Mouse (Mus musculus) neural tube, embryonic 13.5 days (tissue): ENCODE measurements at regions not wholly inside any gene's neighbourhood (a gene's known extent, or its start where the extent isn't known, plus 50 kb on each side); places are given as distances from the start of the nearest gene placed in this dataset.
A peak's percentile ranks its signal among the peaks of the same experiment; 100 is the strongest.

ENCODE experiments used
- ATAC-seq: fragments of 200-750 bp; cut with Nextera tagmentation; 2 replicates; pipeline ENCODE4 v1.8.0; 2017; ENCODE audit warnings: low read depth, mild to moderate bottlenecking, moderate TSS enrichment, moderate library complexity
- H3K27ac ChIP-seq: fragments of 300-500 bp; sonication (generic); replicated peaks from 2 replicates; pipeline ENCODE4 v1.5.1; 2015; ENCODE audit warnings: moderate library complexity, mild to moderate bottlenecking, inconsistent platforms
- H3K27me3 ChIP-seq: fragments of 300-500 bp; sonication (generic); 2 replicates; pipeline ENCODE4 v1.6.1; 2015; ENCODE audit warnings: mild to moderate bottlenecking, inconsistent platforms
- H3K36me3 ChIP-seq: fragments of 300-500 bp; sonication (generic); 2 replicates; pipeline ENCODE4 v1.6.1; 2015; ENCODE audit warnings: mild to moderate bottlenecking, inconsistent platforms
- H3K4me1 ChIP-seq: fragments of 300-500 bp; sonication (generic); replicated peaks from 2 replicates; pipeline ENCODE4 v1.6.1; 2015; ENCODE audit warnings: inconsistent platforms
- H3K4me2 ChIP-seq: fragments of 300-500 bp; sonication (generic); 2 replicates; pipeline ENCODE4 v1.6.1; 2015; ENCODE audit warnings: inconsistent platforms, mild to moderate bottlenecking, moderate library complexity
- H3K4me3 ChIP-seq: fragments of 300-500 bp; sonication (generic); 2 replicates; pipeline ENCODE4 v1.5.1; 2015; ENCODE audit warnings: mild to moderate bottlenecking, inconsistent platforms
- H3K9ac ChIP-seq: fragments of 300-500 bp; sonication (generic); 2 replicates; pipeline ENCODE4 v1.6.1; 2015; ENCODE audit warnings: moderate library complexity, mild to moderate bottlenecking, inconsistent platforms
- H3K9me3 ChIP-seq: fragments of 300-500 bp; sonication (generic); 2 replicates; pipeline ENCODE4 v1.6.1; 2016; ENCODE audit warnings: inconsistent platforms
- WGBS: fragments of 180-500 bp; shearing (Covaris S2); methylation state at CpG from one replicate; pipeline ENCODE4 v1.1.7; 2015; 5-methylcytosine and 5-hydroxymethylcytosine counted together

DNA sequence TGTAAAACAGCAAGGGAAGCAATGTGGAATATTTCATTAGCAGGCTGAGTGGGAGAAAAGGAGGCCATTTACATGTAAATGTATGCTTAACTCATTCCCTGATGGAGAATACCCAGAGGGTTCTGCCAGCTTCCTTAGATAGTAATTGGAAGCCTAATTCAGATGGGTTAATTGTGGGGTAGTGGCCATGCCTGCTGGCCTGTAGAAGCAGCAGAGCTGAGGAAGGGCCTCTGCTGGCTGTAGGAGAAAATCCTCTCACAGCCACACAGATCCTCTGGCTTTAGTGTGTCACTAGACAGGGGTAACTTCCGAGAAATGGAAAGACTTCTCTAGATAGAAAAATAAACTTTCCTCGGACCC, 1588.7 kb upstream of the Got2 start:
- 58% methylated on average over 2 of the region's 2 CpGs for WGBS

DNA sequence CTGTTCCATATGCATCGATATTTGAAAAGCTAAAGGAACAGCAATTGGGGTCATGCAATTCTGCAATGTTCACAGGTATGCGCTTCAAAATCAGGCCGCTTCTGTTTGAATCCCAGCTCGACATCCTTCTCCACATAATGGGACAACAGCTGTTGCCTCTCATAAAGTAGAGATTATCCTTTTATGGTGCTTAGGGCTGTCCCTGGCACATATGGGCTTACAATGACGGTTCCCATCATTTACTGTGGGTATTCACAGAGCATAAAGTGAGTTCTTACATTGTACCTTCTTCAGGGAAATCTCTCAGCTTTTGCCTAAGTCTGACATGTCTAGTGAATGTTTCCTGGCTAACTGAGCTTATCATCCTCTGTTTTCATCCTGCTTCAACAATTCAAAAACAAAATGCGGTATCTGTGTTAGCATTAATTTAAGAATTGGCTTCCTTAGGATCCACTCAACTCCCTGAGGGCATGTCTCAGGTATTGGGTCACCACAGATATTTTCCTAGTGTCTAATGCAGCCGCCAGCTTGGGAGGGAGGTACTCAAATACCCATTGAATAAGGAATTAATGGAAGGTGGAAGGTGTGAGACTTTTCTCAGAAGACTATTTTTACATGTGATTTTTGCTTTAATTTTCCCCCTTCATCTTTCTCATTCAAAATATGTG, 1588.2 kb upstream of the Got2 start:
- ATAC-seq: peak; percentile 65; the same call in 1 of the 2 replicates
- Histone ChIP-seq H3K4me1 (peaks cover 19% of the 10 kb centered on the region), H3K36me3 (no peaks in the 10 kb centered on the region), H3K27ac (peak overlapping the region; percentile 35), H3K9me3 (no peaks in the 10 kb centered on the region), H3K4me3 (no peak overlapping the region), H3K9ac (no peak overlapping the region), H3K4me2 (no peak overlapping the region), H3K27me3 (no peaks in the 10 kb centered on the region)
- 51% methylated on average over 7 of the region's 7 CpGs for WGBS

More for the DNA sequence above, 1588.7 kb upstream of the Got2 start:
- H3K27ac ChIP-seq: peak overlapping the region; percentile 35
- ATAC-seq: peak; percentile 84
- H3K4me2 ChIP-seq: no peak overlapping the region
- no peaks in the 10 kb centered on the region for H3K36me3 ChIP-seq
- H3K9me3 ChIP-seq: no peaks in the 10 kb centered on the region
- no peak overlapping the region for H3K4me3 ChIP-seq
- no peaks in the 10 kb centered on the region for H3K27me3 ChIP-seq
- no peak overlapping the region for H3K9ac ChIP-seq
- H3K4me1 ChIP-seq: peaks cover 19% of the 10 kb centered on the region

DNA sequence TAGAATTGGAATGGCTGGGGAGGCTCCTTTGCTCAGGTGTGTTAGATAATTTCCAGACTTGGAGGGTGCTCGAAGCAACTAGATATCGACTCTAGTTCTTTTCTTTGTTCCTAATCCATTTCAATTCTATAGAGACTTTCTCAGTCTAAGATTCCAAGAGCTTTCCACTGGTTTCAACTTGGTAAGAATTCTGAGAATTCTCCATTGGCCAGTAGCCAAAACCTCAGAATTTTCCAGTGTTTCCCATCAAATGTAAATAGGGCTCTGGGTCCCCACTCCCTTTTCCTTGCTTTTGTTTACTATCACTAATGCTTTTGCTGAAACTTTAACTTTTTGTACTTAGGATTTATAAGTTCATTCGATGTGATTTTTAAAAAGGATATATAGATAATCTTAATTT, 1585.0 kb upstream of the Got2 start:
- Histone ChIP-seq H3K27ac (no peak overlapping the region), H3K9ac (no peak overlapping the region), H3K27me3 (no peaks in the 10 kb centered on the region), H3K9me3 (no peaks in the 10 kb centered on the region), H3K4me3 (no peak overlapping the region), H3K36me3 (no peaks in the 10 kb centered on the region), H3K4me1 (peaks cover 19% of the 10 kb centered on the region), H3K4me2 (no peak overlapping the region)
- no peak for ATAC-seq
- 92% methylated on average over 3 of the region's 3 CpGs for WGBS

DNA sequence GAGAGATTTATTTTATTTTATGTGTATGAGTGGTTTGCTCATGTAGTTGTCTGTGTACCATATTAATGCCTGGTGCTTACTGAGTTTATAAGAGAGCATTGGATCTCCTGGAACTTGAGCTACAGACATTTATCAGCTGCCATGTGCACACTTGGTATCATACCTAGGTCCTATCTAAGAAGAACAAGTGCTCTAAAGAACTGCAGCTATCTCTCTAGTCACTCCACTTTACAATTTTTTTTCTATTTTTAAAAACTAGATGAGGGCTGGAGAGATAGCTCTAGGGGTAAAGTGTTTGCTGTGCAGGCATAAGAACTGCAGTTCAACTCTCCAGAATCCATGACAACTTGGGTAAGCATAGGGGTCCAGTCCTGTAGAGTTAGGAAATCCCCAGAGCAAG, 1573.1 kb upstream of the Got2 start:
- Histone ChIP-seq H3K27ac (no peak overlapping the region), H3K4me3 (no peak overlapping the region), H3K9ac (no peak overlapping the region), H3K9me3 (no peaks in the 10 kb centered on the region), H3K4me2 (no peak overlapping the region), H3K27me3 (no peaks in the 10 kb centered on the region), H3K36me3 (no peaks in the 10 kb centered on the region), H3K4me1 (no peaks in the 10 kb centered on the region)
- no peak for ATAC-seq

DNA sequence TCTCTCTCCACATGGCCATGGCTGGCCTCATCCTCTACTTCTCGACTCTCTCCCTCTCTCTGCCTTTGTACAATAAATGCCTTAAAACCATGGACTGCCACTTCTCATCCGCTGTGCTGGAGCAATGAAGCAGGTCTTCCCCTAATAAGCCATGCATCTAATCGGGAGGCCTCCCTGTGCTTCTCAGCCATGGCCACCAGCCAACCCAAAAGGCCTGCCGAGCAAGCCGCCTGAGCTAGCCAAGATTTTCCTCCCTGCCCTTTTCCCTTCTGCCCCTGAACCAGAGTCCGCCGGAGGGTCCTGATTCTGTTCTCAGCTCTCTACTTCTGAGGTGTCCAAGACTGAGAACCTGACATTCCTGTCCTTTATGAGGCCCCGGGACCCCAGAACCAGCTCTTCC, 1559.3 kb upstream of the Got2 start:
- H3K4me3 ChIP-seq: no peak overlapping the region
- H3K9me3 ChIP-seq: no peaks in the 10 kb centered on the region
- H3K27ac ChIP-seq: no peak overlapping the region
- 95% methylated on average over 8 of the region's 8 CpGs for WGBS
- no peaks in the 10 kb centered on the region for H3K4me1 ChIP-seq
- H3K9ac ChIP-seq: no peak overlapping the region
- no peak for ATAC-seq
- H3K27me3 ChIP-seq: no peaks in the 10 kb centered on the region
- no peak overlapping the region for H3K4me2 ChIP-seq
- H3K36me3 ChIP-seq: no peaks in the 10 kb centered on the region

DNA sequence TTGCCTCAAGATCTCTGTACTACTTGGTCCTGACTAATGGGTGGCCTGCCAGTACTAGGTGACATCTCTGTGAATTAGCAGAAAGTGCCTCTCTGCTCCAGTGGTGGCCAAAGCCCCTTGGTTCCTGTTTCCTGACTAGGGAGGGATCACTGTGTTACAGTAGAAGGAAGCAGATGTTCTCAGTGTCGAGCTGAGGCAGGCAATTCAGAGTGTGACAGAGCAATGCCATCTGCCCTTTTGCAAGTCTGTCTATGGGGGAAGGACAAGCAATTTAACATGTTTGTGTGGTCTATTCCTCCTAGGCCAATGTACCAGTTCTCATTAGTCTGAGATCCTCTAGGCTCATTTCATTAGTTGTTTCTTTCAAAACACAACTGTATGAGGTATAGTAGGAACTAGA, 1553.1 kb upstream of the Got2 start:
- Histone ChIP-seq H3K27me3 (no peaks in the 10 kb centered on the region), H3K4me2 (no peak overlapping the region), H3K9ac (no peak overlapping the region), H3K4me1 (no peaks in the 10 kb centered on the region), H3K36me3 (no peaks in the 10 kb centered on the region), H3K4me3 (no peak overlapping the region), H3K27ac (no peak overlapping the region), H3K9me3 (no peaks in the 10 kb centered on the region)
- ATAC-seq: no peak
- 48% methylated on average over 1 of the region's 1 CpGs for WGBS

DNA sequence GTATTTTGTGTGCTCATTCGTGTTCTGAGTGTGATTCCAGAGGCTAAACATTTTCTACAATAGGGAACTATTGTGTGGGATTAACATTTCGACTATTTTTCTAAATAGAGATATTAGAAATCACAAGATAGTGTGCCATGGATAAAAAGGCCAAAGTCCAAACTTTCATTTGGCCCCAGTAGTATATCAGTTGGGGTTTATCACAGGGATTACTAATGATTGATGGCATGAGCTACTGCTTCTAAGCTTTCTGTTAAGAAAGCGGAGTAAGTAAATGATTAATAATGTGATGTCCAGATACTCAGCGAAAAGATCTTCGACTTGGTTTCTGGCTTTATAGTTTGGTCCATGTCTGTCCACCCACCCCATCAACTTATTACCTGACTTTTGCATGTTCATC, 1545.2 kb upstream of the Got2 start:
- H3K27me3 ChIP-seq: no peaks in the 10 kb centered on the region
- H3K9ac ChIP-seq: no peak overlapping the region
- no peaks in the 10 kb centered on the region for H3K4me1 ChIP-seq
- H3K4me2 ChIP-seq: no peak overlapping the region
- 90% methylated on average over 5 of the region's 5 CpGs for WGBS
- no peak overlapping the region for H3K27ac ChIP-seq
- H3K36me3 ChIP-seq: no peaks in the 10 kb centered on the region
- H3K4me3 ChIP-seq: no peak overlapping the region
- no peak for ATAC-seq
- H3K9me3 ChIP-seq: no peaks in the 10 kb centered on the region

DNA sequence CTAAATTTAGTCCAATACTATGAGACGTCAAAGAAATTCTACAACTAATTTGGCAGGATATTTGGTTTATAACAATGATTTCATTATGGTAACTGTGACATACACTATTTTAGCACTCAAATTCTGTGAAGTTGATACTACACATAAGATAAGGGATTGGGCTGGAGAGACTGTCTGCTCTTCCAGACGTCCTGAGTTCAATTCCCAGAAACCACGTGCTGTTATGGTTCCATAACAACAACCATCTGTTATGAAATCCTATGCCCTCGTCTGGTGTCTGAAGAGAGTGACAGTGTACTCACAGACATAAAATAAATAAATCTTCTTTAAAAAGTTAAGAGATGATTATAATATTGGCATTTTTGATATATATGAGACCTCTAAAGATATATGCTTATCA, 1543.1 kb upstream of the Got2 start:
- H3K9ac ChIP-seq: no peak overlapping the region
- no peaks in the 10 kb centered on the region for H3K27me3 ChIP-seq
- 81% methylated on average over 4 of the region's 4 CpGs for WGBS
- no peaks in the 10 kb centered on the region for H3K9me3 ChIP-seq
- no peak overlapping the region for H3K27ac ChIP-seq
- no peak for ATAC-seq
- H3K4me1 ChIP-seq: no peaks in the 10 kb centered on the region
- no peak overlapping the region for H3K4me3 ChIP-seq
- H3K4me2 ChIP-seq: no peak overlapping the region
- no peaks in the 10 kb centered on the region for H3K36me3 ChIP-seq

DNA sequence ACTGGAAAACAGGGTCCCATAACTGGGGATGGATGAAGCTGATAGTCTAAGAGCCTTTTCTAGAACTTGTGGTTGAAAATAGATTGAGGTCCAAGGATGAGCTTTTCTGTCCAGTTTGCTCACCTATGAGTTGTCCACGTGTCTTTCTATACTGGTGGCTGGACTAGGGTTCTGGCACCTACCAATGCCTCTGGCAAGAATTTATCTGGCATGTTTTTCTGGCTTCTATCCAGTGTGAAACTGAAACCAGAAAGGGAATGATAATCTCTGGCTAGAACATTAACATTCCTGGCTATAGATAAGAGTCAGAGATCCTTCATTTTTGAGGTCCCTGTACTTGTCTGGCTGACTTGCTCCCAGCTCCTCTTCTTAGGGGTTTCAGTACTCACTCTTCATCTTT, 1534.0 kb upstream of the Got2 start:
- WGBS: 75% methylated on average over 1 of the region's 1 CpGs
- H3K9me3 ChIP-seq: no peaks in the 10 kb centered on the region
- no peak overlapping the region for H3K27ac ChIP-seq
- no peak for ATAC-seq
- H3K36me3 ChIP-seq: no peaks in the 10 kb centered on the region
- H3K27me3 ChIP-seq: no peaks in the 10 kb centered on the region
- H3K9ac ChIP-seq: no peak overlapping the region
- no peak overlapping the region for H3K4me2 ChIP-seq
- no peaks in the 10 kb centered on the region for H3K4me1 ChIP-seq
- no peak overlapping the region for H3K4me3 ChIP-seq

DNA sequence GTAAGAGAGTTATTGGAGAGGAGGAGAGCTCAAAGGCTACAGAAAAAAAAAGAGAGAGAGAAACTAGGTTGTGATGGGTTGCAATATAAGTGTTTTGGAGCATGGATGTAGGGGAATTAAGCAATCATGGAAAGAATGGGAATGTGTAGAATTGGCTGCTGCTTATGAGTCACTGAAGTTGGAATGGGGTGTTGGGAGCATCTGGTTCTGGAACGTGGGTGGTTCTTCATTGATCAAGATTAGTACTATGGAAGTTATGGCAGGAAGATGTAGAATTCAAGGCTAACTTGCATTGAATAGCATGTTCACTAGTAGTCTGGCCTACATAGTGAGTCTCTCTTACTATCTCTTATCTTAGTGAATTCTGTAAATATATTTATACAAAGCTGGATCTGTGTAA, 1526.4 kb upstream of the Got2 start:
- no peak for ATAC-seq
- Histone ChIP-seq H3K36me3 (no peaks in the 10 kb centered on the region), H3K9me3 (no peaks in the 10 kb centered on the region), H3K27ac (no peak overlapping the region), H3K4me1 (no peaks in the 10 kb centered on the region), H3K27me3 (no peaks in the 10 kb centered on the region), H3K9ac (no peak overlapping the region), H3K4me2 (no peak overlapping the region), H3K4me3 (no peak overlapping the region)
- WGBS: 83% methylated on average over 1 of the region's 1 CpGs

DNA sequence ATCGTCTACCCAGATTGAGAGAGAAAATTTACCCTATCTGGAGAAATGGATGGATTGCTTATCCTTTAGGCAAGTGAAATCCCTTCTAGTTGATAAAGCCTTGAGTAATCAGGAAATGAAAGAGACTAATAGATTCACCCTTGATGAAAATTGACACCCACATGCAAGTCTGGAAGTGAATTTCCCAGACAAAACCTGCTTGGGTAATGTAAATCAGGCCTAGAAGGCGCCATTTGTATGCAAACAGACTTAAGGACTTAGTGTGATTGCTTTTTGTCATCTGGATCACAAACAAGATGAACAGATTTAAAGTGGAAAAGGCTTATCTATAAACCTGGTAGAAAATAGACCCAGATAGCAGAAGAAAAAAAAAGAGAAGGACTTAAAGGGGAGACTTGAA, 1515.0 kb upstream of the Got2 start:
- Histone ChIP-seq H3K36me3 (no peaks in the 10 kb centered on the region), H3K4me1 (no peaks in the 10 kb centered on the region), H3K9me3 (no peaks in the 10 kb centered on the region), H3K9ac (no peak overlapping the region), H3K27me3 (no peaks in the 10 kb centered on the region), H3K4me2 (no peak overlapping the region), H3K27ac (no peak overlapping the region), H3K4me3 (no peak overlapping the region)
- no peak for ATAC-seq
- WGBS: 68% methylated on average over 2 of the region's 2 CpGs

DNA sequence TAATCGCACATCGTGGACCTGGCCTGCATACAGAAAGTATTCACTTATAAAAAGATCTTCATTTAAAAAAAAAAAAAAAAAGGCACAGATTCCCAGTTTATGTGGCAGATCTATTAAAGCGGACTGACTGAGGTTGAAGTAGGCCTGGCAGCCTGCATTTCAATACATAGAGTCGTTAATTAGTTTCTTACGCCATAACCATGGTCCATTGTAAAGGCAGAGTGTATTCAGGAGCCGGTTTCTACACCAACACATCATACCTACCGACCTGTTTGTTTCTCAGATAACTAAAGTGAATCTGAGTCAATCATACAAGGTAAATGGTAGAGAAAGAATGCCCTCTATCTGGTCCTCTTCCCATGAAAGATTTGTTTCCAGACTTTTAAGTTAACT, 1509.0 kb upstream of the Got2 start:
- no peaks in the 10 kb centered on the region for H3K27me3 ChIP-seq
- H3K36me3 ChIP-seq: no peaks in the 10 kb centered on the region
- 0 out of 2 replicates have a peak, but pooled peaks have one; percentile 3 for ATAC-seq
- 18% methylated on average over 7 of the region's 7 CpGs for WGBS
- H3K4me1 ChIP-seq: peaks cover 13% of the 10 kb centered on the region
- no peak overlapping the region for H3K9ac ChIP-seq
- no peaks in the 10 kb centered on the region for H3K9me3 ChIP-seq
- no peak overlapping the region for H3K4me3 ChIP-seq
- H3K27ac ChIP-seq: peak overlapping the region; percentile 38; the same call in 1 of the 2 replicates
- no peak overlapping the region for H3K4me2 ChIP-seq

DNA sequence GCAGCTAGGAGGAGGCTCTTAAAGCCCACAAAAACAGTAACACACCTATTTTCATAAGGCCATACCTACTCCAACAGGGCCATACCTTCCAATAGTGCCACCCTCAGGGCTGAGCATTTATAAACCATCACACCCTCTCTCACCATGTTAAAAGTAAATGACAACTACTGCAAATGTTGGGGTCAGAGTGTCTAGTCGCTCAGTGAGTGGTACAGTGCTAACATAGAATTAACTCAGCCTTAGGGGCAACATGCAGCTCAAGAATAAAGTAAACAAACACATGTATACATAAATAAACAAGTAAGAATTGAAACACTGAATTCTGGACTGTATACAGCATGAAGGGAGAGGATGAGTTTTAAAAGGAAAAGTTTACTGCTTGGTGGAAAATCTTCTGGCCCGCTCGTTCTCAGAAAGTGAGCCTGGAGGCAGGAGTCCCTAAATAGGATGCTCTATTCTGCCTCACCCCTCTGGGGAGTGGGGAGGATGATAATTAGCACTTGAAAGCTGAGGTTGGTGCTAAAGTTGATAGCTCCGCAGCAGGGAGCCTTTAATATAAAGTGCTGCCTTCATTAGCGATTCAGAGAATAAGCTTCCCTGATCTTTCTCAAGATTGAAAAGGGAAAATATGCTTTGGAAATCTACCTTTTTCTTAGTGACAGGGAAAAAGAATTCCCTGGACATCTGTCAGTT, 1508.4 kb upstream of the Got2 start:
- Histone ChIP-seq H3K9ac (no peak overlapping the region), H3K27me3 (no peaks in the 10 kb centered on the region), H3K4me3 (no peak overlapping the region), H3K27ac (peak overlapping the region; percentile 38; the same call in 1 of the 2 replicates), H3K36me3 (no peaks in the 10 kb centered on the region), H3K9me3 (no peaks in the 10 kb centered on the region), H3K4me1 (peaks cover 13% of the 10 kb centered on the region), H3K4me2 (no peak overlapping the region)
- 16% methylated on average over 5 of the region's 5 CpGs for WGBS
- peak; percentile 76 for ATAC-seq
